Mouse (Mus musculus) ES-E14 (cell line): Measurements from ENCODE around the gene Armt1.

Experiments used
- HCFC1 ChIP-seq: IDR thresholded peaks from 2 replicates; pipeline ENCODE4 v1.6.1; 2012; ENCODE audit warnings: low read length, inconsistent platforms, borderline replicate concordance; ENCODE audit not compliant: insufficient read depth
- MAFK ChIP-seq: IDR thresholded peaks from 2 replicates; pipeline ENCODE4 v1.6.1; 2014; ENCODE audit warnings: mild to moderate bottlenecking, low read depth, low read length, inconsistent platforms; ENCODE audit not compliant: insufficient read depth

DNA sequence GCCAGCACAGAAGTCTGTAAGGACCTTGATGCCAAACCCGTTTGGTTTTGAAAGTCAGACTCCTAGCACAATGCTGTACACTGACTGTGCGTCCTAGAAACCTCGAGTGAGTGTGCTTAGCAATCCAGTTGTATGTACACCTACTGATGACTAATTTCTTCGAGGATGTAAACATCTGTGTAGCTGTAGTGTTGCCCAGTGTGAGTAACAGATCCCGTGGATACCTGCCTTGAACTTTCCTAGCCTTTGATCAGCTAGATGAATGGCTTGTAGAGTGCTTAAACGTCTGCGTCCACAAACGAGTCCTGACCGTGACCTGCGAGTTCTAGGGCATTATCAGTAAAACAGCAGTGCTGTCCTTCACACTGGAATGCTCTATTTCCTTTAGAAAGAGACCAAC is 43.2 kb upstream of the Armt1 start:
- TF ChIP-seq MAFK (no peak), HCFC1 (no peak)
